Mouse (Mus musculus) natural killer cell, adult 2 months (primary cell): ENCODE measurements around the gene Pola2.

Experiments used
- DNase-seq, 2 experiments: peaks; one replicate each; pipeline ENCODE4 v3.0.0; 2022; ENCODE audit warnings: low spot score in 2 of 2

Gene Pola2

GRCm38 (mm10) chr19:5937095-5937835, 26.7 kb downstream of the Pola2 start:
- no peak for DNase-seq

DNA sequence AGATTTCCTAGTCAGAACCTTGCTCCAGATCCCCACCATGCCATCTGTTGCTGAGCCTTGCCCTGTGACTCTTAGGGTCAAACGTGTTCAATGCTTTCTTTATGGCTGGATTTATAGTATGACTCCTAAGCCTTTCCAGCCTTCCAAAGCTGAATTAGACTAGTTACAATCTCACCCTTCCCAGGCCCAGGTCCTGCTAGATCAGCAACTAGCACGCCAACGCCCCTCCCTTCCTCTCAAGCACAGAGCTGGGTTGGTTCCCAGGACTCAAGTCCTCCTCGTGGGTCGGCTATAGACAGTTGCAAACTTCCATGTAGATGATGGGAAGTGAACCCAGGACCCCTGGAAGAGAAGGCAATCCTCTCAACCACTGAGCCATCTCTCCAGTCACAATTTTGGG, 28.3 kb downstream of the Pola2 start:
- DNase-seq, result no peak

- DNase-seq, result no peak
These were observed 28.7 kb downstream of the Pola2 start for GRCm38 (mm10) chr19:5935266-5935665.

DNA sequence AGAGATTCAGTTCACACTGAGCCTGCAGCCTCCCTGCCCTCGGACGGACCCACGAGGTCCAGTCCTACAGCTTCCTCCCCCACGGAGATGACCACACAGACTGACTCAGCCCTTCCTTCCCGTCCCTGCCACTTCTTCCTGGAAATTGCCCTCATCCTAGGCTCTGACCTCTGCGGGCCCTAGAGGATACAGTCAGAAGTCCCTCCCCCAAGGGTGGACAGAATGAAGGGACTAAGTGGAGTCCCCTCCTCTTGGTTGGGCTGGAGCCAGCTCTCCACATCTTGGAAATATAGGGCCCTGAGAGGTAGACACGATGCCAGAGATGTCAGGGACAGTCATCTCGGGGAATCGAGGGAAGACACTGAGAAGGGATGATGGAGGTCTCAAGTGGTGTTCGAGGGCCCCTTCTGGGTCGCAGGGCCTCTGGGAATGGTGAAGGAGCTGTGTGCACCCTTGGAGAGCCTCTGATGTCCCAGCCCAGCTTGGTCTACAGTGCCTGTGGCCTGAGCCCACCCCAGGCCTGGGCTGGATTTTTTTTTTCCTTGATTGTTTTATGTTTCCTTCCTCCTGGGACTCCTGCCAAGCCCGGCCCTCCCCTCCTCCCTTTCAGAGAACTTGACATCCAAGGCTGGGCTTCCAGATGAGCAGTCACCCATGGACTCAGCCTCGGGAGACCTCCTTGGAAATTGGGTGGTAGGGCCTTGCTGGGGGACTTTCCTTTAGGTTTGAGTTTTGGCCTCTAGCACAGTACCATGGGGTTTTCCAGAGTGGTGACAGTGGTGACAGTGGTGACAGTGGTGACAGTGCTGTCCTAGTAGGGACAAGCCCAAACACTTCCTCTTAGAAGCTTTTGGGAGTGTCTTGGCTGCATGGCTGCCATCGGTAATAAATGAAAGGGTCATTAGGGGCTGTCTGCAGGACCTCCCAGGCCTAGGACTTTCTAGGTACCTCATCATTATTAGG, 34.1 kb downstream of the Pola2 start:
- DNase-seq, result peak; percentile 29 to 38

DNA sequence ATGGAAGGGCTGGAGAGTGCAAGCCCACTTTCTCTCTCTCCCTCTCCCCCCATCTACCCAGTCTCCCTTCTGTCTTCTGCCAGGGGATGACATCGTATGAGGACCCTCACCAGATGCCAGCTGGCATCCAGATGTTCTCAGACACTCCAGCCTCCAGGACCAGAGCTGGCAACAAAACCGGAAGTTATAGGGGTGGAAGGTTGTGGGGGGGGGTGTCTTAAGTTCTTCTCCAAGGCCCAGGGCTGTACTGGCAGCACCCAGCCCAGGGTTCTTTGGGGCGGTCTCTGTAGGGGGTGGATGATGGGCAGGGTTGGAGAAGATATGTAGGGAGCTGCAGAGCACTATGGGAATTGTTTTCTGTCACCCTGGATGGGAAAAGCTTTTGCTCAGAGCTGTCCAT, 35.5 kb downstream of the Pola2 start:
- DNase-seq, result no peak

GRCm38 (mm10) chr19:5928104-5928503, 35.9 kb downstream of the Pola2 start:
- no peak for DNase-seq

DNA sequence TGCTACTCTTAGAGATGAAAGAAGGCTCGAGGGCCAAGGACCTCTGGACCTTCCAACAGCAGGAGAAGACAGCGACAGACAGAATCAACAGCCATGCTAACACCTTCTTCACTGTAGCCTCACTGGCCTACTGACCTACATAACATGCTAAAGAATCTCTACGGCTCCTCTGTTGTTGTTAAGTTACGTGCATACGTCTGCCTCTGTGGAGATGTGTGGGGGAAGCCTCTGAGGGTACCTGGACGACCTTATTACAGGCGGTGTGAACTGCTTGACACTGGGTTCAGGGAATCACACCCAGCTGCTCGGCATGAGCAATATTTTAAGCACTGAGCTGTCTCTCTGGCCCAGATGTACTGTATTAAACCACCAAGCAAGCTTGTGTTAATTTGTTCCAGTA, 36.5 kb downstream of the Pola2 start:
- no peak for DNase-seq

- DNase-seq, result no peak
These were observed 37.0 kb downstream of the Pola2 start for GRCm38 (mm10) chr19:5927026-5927425.

DNA sequence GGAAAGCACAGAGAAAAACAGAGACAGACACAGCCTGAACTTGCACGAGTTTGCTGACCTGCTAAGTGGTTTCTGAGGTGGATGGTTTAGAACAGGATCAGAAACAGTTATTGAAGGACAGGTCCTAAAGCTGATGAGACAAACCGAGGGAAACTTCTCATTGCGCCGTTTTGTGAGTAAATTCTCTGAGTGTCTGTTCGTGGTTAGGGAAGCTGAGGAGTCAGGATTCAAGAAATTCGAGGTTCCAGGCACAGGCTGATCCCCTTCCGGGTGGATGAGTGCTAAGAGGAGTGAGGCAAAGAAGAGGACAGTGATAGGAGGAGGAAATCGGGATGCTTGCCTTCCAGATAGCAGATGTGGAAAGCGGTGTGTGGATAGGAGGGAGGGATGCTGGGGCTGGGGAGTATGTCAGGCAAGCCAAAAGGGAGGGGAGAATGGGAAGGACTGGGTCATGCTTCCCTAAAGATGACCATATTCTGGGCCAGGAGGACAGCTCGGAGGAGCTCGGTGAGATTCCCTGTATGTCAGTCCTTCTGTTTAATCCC, 38.6 kb downstream of the Pola2 start:
- no peak for DNase-seq

DNA sequence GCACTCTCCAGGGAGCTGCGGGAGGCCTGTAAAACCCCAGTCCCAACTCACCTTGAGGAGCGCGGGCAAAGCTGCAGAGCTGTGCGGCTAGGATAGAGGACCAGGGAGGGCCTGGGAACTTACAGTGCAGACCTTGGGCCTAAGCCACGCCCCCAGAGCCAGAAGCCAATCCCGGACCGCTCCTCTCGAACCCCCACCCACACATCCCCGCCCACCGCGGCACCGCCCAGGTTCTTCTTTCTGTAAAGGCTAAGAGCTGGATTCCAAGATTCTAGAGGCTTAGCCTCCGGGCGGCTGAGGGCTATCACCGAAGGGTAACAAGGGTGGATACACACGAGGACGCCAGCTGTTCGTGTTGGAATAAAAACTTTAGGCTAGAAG, 39.3 kb downstream of the Pola2 start, which contains the start of gene Cdc42ep2:
Gene Cdc42ep2, minus strand, starts transcription at position 104 of the 381 bp plus-strand sequence.
- peak; percentile 86 to 91 for DNase-seq

GRCm38 (mm10) chr19:5923990-5924712, 39.9 kb downstream of the Pola2 start:
- DNase-seq, result peak; percentile 68 to 80

DNA sequence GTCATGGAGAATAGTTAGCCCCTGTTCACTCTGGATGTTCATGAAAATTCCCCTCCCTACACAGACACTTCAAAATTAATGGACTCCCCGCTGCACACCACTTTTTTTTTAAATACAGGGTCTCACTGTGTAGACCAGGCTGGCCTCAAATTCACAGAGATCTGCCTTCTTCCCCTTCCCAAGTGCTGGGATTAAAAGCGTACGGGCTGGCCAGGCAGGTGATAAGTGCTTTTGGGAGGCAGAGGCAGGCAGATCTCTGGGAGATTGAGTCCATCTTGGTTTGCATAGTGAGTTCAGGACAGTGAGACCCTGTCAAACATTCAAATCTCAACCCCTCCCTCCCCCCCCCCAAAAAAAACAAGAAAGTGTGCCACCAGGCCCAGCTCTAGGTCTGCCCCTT, 41.0 kb downstream of the Pola2 start:
- no peak for DNase-seq

- no peak for DNase-seq
These were observed 41.7 kb downstream of the Pola2 start for GRCm38 (mm10) chr19:5922119-5922942.

- no peak for DNase-seq
These were observed 42.3 kb downstream of the Pola2 start for GRCm38 (mm10) chr19:5921715-5922114.

DNA sequence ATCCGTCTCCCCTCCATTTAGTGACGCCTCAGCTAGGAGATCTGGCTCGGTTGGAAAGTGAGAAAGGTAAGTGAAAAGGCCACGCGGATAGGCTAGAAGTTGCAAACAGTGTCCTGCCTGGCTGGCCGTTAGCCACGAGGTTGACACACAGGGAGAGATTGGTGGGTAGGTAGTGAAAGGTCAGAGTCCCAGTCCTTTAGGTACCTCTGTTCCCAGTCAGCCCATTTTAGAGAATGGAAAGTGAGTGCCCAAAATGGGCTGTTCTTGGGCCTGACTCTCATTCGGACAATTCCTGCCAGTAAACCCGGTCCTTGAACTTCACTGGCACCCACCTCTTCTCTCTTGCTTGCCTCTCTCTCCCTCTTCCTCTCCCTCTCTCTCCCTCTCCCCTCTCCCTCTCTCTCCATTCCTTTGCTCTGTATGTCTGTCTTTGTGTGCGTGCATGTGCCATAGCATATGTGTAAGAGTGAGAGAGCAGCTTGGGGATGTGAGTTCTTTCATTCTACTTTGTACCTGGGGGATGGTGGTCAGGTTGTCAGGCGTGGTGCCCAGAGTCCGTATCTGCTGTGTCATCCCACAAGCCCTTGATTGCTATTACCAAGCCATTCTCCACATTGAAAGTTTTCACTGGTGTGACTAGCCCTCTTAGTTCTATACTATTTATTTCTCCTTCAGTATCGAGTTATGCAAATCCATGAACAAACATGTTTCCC, 50.8 kb downstream of the Pola2 start, which contains the start of gene Dpf2:
Gene Dpf2, minus strand, starts transcription at position 4 of the 713 bp plus-strand sequence.
- no peak for DNase-seq

GRCm38 (mm10) chr19:5912103-5913006, 51.6 kb downstream of the Pola2 start:
- peak; percentile 97 to 98 for DNase-seq

DNA sequence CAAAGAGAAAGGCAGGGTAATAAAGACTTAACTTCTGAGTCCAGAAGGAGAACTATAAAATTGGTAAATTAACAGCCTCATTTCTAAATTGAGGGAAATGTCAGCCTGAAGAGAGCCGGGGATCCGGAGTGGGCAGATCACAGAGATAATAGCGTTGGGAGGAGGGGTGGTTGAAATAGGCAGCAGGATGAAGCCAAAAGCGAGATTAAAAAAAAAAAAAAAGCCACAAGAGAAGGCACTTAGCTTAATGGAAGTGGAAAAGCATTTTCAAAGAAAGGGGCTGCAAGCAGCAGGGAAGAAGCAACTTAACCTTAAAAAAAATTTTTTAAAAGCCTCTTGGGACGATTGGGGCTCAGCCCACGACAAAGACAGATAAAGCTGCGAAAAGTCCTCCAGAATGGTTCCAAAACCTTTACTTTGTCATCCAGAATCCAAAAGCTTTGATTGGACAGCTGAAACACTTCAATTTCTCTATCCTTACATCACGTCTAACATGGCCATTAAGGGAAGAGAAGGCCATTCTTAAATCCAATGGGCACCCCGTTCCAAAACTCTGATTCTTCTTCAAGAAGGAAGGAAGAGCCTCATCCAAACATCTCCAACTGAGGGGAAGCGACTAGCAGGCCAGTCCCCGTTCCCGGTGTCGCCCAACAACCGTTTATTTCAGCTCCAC, 52.4 kb downstream of the Pola2 start:
- no peak for DNase-seq

- DNase-seq, result no peak
These were observed 53.8 kb downstream of the Pola2 start for GRCm38 (mm10) chr19:5910221-5910620.

- no peak for DNase-seq
These were observed 56.7 kb downstream of the Pola2 start for GRCm38 (mm10) chr19:5907275-5907674.
